Mouse (Mus musculus) mouse trophoblast stem cell (cell line): ENCODE data around the gene Slf2.

Experiments
- in situ Hi-C, 2 experiments: fragments of 300-500 bp; cut with MseI, MboI; formaldehyde crosslinking; loops; 2 replicates in 1 of 2; 3 replicates in 1 of 2; pipeline ENCODE4 v1.15.1; 2025

The Slf2 gene

GRCm38 (mm10) chr19:44982477-44983115 is 51.6 kb downstream of the Slf2 start:
- in situ Hi-C loops, result no loop called here

- in situ Hi-C loops, result no loop called here
These were observed 52.4 kb downstream of the Slf2 start for GRCm38 (mm10) chr19:44983366-44983765.

DNA sequence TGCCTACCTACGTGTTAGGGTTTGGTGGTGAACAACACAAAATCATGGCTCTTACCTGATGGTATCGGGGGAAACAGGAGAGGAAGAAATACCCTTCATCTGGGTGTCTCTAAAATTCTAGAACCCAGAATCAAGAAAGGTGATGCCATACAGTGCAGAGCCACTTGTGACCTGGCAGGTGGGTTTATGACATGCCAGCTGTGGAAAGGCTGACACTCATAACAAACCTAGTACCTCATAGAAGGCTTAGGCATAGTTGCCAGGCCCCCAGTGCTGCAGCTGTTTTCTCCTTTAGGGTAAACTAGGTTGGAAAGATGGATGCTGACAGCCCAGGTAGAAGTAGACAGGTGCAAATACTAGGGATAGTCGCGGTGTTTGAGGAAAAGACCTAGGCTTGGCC is 53.5 kb downstream of the Slf2 start:
- in situ Hi-C loops, result no loop called here

DNA sequence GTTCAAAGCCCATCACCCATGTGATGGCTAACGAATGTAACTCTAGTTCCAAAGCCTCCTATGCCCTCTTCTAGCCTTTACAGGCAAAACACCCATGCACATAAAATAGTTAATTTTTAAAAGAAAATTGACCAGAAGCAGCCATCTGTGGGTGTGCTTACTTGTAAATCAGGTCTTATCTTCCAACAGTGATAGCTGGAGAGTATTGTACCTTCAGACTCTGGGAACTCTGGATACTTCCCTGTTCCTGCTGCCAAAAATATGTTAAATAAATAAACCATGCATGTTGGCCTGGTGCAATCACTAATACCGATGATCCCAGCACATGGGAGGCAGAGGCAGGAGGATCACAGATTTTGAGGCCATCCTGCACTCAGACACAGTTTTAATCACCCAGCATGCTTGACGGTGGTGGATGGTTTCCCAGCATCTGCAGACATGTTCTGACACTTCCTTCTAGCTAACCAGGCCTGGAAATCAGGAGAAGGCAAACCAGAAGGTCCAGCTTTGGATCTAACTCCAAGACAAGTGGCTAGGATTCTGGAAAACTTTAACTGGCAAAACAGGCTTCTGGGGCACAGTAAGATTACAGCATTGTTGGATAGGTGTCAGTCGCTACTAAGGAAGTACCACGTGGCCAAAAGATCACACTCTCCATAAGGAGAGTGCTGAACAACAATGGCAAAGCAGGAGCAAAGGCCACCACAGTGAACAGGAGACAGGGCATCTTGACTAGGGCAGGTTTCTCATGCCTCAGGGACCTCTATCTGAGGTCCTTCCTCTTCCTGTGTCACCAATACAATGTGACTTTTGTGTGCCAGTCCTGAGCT is 54.4 kb downstream of the Slf2 start:
- in situ Hi-C loops, result no loop called here

DNA sequence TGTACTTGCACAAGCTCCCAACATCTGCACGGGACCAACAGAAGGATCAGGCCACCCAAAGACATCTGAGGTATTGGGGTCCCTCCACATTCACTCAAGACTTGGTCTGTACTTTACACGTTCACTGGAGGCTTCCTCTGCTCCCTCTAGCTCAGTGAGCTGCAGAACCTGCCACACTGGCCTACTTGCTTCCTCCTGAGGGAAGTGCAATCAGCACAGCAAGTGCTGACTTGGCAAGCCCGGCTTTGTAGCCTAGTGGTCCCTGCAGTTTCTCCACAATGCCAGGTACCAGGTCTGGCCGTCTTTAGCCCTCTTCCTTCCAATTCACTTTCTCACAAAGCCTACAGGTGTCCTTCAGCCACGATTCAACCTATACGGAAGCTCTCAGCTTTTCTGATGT is 56.1 kb downstream of the Slf2 start:
- in situ Hi-C loops, result no loop called here

DNA sequence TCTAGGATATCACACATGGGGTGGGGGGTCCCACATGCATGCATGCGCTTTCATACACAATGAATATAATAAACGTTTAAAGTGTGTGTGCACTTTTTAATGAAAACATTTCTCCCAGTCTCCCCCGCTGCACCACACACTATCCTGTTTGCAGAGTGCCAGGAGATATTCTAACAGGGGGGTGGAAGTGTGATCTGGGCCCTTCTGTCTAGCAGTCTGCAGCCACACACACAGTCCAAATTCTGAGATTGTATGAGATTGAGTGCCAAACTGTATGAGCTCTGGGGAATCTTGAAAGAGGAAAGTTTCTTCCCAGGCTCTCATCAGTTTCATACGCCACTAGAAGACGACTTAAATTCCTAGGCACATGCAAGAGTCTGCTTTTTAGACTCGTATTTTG is 56.9 kb downstream of the Slf2 start:
- in situ Hi-C loops, result no loop called here

DNA sequence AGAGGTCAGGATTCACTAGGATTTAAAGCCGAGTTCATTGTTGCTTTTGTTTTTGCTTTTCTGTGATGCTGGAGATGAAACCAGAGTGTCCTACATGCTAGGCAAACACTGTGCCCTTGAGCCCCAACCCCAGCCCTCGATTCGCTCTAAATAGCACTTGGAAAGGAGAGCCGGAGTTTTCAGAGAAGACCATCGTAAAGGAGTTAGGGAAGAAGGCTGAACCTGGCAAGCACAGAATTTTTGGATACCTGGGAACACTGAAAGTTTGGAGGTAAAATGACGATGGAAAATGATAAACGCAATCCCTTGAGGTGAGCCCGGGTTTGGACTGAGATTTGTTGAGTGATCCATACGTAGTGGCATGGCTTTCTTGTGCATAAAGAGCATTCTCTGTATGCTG is 57.4 kb downstream of the Slf2 start:
- in situ Hi-C loops, result no loop called here

DNA sequence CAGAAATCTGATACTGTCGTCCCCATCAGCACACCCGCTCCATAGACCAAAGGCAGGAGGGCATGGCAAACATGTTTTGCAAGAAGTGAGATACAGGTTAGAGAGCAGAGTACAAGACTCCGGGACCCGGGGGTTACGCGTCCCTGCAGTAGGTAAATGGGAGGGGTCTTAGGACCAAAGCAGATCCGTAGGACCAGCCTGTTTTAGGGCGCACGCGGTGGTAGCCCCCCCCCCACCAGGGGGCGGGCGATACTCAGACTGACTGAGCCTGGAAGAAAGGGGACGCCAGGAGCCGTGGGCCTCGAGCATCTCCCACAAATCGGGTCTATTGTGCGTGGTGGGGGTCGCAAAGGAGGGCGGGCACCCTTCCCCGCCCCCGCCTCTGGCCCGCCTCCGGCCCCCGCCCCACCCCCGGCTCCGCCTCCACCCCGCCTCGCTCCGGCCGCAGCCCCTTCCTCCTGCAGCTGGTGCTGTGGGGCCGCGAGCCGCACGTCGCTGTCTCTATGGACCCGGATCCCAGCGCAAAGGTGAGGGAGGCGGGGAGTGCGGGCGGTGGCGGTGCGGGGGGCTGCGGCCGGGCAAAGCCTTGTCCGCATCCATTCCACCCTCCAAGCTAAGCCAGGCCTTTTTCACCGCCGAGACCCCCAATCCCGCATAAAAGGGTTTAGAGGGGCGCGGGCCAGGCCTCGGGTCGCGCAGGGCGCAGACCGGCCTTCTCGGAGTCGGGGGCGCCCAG is 58.0 kb downstream of the Slf2 start, which contains the start of gene Sema4g:
Gene Sema4g (plus strand): TSS at position 271 of the 736 bp plus-strand sequence.
- in situ Hi-C loops, result no loop called here

DNA sequence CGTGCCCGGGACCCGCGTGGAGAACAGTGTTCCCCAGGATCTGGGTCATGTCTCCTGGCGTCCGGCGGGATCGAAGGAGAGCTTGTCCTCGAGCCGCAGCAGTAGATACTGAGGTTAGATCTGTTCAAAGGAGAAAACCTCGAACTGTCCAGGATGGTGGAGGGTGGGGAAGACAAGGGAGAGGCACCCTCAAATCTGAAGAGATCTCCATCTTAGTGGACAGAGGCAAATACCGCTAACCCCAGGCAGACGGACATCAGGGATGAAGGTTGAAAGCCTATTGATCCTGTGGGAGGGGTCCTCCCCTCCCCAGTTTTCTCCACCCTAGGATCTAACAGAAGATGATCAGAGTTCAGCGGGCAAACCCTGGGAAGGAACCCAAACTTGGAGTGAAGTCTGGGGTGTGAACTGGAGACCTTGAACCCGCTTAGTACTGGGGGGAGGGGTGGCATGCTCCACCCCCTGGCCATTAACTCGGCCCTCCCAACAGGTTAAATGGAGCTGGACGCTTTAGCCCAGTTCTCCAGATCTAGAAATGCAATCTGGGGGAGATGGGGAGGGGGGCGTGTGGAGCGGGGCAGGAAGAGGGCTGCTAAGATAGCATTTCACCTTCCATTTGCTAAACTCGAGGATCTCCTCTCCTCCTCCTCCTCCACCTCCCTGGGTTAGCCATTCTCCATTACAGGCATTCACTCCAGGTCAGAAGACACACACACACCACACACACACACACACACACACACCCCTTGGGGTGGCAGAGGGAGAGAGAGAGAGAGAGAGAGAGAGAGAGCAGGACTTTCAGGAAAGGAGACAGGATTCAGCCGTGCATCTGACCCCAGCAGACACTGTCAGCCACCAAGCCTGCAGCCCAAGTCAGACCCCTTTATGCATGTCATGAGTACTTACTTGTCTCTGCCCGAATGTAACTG is 58.9 kb downstream of the Slf2 start:
- in situ Hi-C loops, result no loop called here

DNA sequence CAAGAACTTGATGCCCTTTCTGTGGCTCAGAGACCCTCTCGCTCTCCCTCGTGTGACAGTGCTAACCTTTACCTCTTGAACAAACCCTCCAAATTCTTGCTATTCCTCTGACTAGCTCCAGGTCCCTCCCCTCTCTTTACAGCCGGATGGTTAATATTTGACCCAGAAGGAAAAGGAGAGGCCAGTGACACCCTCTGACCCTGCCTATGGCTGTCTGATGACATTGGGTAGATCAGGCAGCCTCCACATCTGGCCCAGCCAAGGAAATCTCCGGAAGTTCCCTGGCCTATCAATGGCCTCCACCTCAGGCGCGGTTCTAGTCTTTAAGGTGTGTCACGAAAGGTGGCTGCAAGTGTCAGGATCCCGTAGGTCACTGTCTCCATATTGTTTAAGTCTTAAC is 60.1 kb downstream of the Slf2 start:
- in situ Hi-C loops, result no loop called here

GRCm38 (mm10) chr19:44992246-44992645 is 61.3 kb downstream of the Slf2 start:
- in situ Hi-C loops, result no loop called here

DNA sequence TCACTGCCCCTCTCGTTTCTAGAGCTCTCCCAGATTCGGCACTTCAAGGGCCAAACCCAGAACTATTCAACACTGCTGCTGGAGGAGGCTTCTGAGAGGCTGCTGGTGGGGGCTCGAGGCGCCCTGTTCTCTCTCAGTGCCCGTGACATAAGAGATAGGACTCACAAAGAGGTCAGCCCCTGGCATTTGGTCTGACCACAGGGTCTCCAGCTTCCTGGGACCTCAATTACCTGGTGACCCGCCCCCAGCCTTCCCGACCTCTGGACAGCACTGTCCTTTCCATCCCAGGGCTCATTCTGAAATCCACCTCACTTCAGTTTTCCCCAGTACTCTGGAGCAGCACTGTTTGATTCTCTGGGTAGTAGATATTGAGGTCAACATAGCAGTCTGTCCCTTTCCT is 61.8 kb downstream of the Slf2 start:
- in situ Hi-C loops, result no loop called here

- in situ Hi-C loops, result no loop called here
These were observed 66.8 kb downstream of the Slf2 start for GRCm38 (mm10) chr19:44997786-44998185.

- in situ Hi-C loops, result no loop called here
These were observed 68.7 kb downstream of the Slf2 start for GRCm38 (mm10) chr19:44999647-45000046.

DNA sequence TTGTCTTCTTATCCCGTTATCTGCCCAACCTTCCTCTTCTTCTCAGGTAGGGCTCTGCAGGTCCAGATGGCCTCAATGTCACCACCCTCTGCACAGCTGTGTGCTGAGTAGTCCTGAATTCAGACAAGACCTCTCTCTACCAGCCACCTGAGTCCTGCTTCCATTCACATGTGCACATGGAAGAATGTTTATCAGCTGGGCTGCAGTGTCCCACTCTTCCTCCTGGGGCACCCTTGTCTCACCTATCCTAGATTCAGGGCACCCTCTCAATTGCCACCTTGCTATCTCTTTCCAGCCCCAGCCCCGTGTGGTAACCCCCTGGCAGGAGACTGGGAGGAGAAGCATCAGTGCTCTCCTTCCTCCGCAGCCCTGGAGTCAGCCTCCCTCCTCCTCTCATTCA is 71.3 kb downstream of the Slf2 start:
- in situ Hi-C loops, result no loop called here

DNA sequence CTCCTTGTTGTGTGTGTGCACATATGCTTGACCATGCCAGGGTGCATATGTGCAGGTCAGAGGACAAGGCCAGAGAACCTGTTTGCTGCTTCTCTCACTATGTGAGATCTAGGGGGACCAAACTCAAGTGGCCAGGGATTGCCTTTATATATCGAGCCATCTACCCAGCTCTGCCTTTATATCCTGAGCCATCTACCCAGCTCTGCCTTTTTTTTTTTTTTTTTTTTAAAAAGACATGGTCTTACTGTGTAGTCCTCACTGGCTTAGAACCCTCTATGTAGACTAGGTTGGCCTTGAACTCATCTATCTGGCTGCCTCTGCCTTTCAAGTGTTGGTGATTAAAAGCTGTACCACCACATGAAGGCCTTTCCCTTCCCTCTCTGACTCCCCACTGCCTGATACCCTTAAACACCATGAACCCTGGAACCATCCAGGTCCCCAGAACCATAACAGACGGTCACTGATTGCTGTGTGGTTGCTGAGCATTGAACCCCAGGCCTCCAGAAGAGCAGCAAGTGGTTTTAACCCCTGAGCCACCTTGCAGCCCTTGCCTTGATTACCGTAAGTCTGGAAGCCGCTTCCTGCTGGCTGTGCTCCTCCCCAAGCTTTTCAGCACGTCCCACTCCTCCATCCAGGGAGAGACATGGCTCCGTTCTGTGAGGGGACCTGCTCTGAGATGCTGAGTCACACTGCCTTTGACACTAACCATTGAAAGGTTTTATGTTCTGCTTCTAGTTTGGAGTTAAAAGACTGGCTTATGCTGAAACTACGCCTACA is 73.0 kb downstream of the Slf2 start:
- in situ Hi-C loops, result no loop called here

DNA sequence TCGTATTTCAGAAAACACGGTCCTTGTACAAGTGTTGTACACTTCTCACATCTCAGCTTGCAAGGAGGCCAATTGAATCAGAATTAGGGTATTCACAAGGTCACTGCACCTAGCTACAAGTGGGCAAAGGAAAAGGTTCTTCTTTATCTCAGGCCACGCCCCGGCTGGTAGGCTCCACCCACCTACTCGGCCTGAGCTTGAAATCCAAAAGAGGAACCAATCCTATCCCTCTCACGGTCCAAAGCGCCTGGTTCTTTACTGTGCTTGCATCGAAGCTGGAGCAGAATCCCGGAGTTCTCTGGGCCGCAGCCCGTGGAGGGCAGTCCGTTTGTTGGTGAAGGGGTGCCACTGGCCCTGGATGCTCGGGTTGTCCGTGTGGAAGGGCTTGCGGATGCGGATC is 74.5 kb downstream of the Slf2 start, which contains the start of gene Twnk:
Gene Twnk (plus strand): TSS at position 220 of the 400 bp plus-strand sequence.
- in situ Hi-C loops, result no loop called here

DNA sequence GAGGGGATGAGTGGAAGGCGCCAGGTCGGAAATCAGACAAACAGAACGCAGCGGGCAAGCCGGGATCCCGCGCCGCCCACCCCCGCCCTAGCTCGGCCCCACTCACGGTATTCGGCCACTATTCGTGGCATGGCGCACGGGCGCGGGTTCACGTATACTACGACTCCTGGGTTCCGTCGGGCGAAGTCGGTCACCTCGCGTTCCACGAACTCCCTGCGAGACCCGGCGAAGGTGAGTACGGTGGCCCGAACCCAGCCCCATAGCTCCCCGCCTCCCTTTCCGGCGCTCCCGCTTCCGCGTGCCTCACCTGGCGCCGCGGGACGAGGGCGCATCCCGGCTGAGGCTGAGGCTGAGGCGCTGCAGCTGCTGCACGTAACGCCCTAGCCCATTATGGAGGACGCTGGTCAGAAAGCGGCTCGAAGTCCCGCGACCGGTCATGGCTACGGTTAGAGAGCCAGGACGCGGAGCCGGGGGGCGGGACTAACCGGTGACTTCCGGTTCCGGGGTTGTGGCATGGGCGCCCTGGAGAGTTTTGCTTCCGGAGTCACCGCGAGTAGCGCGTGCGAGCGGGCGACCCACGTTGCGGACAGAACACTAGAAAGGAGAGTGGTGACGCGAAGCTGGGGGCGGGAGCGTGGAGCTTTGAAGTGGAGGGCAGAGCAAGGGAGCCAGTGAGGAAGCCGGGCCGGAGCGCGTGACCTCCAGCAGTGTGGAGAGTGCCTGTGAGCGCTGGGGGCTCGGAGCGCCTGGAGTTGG is 75.2 kb downstream of the Slf2 start, which contains the start of gene Mrpl43:
Gene Mrpl43 (minus strand): TSS at position 486 of the 756 bp plus-strand sequence.
- in situ Hi-C loops, result no loop called here

- in situ Hi-C loops, result no loop called here
These were observed 76.1 kb downstream of the Slf2 start for GRCm38 (mm10) chr19:45007021-45007420.
